10 mouse cellular contexts compared by ENCODE assay signal in the genomic region with DNA sequence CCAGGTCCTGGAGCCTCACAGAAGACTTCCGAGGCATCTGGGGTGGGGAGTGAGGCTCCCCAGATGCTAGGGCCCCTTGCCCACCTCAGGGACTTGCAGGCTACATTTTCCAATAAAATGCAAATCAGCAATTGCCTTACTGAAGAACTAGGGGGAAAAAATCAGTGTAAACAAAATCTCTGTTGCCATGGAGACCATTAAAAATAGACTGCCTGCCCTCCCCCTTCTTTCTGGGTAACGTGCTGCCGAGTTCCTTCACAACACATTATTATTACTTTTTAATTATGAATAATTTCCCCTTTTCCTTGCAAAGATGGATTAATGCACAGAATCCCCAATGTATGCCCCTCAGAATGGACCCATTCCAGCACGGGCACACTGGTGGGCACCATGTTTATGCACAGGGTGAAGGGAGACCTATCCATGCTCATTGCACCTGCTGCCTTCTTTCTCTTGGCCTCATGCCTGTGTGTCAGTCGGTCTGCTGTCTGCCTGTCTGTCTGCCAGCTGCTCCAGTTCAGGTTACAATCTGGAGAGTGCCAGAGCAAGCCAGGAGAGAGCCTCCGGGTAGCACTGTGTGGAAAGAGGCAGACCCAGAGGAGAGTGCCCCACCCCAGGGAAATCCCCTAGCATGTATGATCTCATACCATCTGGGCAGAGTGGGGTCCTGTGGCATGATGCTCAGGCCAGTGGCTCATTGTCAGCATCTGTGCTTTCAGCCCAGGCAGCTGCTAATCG.
DNase-seq lines count a peak whose midpoint lies in the region; ATAC-seq and TF ChIP-seq lines count a peak whose summit lies in the region.
"Had no signal": no experiment of that assay in that cellular context is flagged by ENCODE, and none has a peak within 500 bp of the region (broad histone marks: within the 10 kb centered on the region; RNA-seq: fewer than 3 reads in every experiment).

No protein-coding gene starts in this region.

- no peak overlapping the region for H3K4me3 ChIP-seq in embryonic facial prominence, embryonic 11.5 days (ENCODE audit: low read depth, low read length)
- no peak overlapping the region for H3K4me3 ChIP-seq in embryonic facial prominence, embryonic 10.5 days
- no peak overlapping the region for H3K4me3 ChIP-seq in hindbrain, postnatal 0 days (ENCODE audit: low read length)
- H3K4me3 ChIP-seq in intestine, postnatal 0 days (ENCODE audit: low read depth, low read length): no peak overlapping the region
- H3K4me3 ChIP-seq: heart, embryonic 13.5 days had no signal

- TF ChIP-seq CTCF in hindbrain, postnatal 0 days (IDR thresholded peaks at IDR 0.05; ENCODE audit: low read depth): no peak
- no peak for TF ChIP-seq CTCF in intestine, postnatal 0 days (IDR thresholded peaks at IDR 0.05; ENCODE audit: low read depth)

- no peaks in the 10 kb centered on the region for H3K36me3 ChIP-seq in embryonic facial prominence, embryonic 11.5 days (replicated peaks; ENCODE audit: control insufficient read depth, insufficient read depth, low read depth, low read length)
- no peaks in the 10 kb centered on the region for H3K36me3 ChIP-seq in embryonic facial prominence, embryonic 10.5 days (replicated peaks)
- H3K36me3 ChIP-seq in hindbrain, postnatal 0 days (ENCODE audit: insufficient read depth, low read length): no peaks in the 10 kb centered on the region
- no peaks in the 10 kb centered on the region for H3K36me3 ChIP-seq in intestine, postnatal 0 days (ENCODE audit: control insufficient read depth, insufficient read depth)
- H3K36me3 ChIP-seq: heart, embryonic 13.5 days had no signal

- no peak overlapping the region for H3K27ac ChIP-seq in embryonic facial prominence, embryonic 11.5 days (replicated peaks; ENCODE audit: low read depth, low read length)
- H3K27ac ChIP-seq in embryonic facial prominence, embryonic 10.5 days (replicated peaks): no peak overlapping the region
- peak overlapping the region; percentile 27 for H3K27ac ChIP-seq in hindbrain, postnatal 0 days
- no peak overlapping the region for H3K27ac ChIP-seq in intestine, postnatal 0 days (ENCODE audit: low read depth, low read length)
- H3K27ac ChIP-seq: heart, embryonic 13.5 days had no signal

- no peaks in the 10 kb centered on the region for H3K9me3 ChIP-seq in embryonic facial prominence, embryonic 11.5 days (replicated peaks; ENCODE audit: control insufficient read depth, low read length)
- H3K9me3 ChIP-seq in embryonic facial prominence, embryonic 10.5 days: no peaks in the 10 kb centered on the region
- no peaks in the 10 kb centered on the region for H3K9me3 ChIP-seq in hindbrain, postnatal 0 days (ENCODE audit: low read length)
- H3K9me3 ChIP-seq in intestine, postnatal 0 days (ENCODE audit: control insufficient read depth): no peaks in the 10 kb centered on the region
- H3K9me3 ChIP-seq: heart, embryonic 13.5 days had no signal

- peak; percentile 65; the same call in 1 of the 2 replicates for ATAC-seq in embryonic facial prominence, embryonic 11.5 days (replicated peaks; ENCODE audit: insufficient number of reproducible peaks, low FRiP score, low TSS enrichment, low read depth)
- peak; percentile 66 for ATAC-seq in hindbrain, postnatal 0 days
- no peak for ATAC-seq in intestine, postnatal 0 days

- WGBS in embryonic facial prominence, embryonic 11.5 days: 71% methylated on average over 7 of the region's 7 CpGs
- 75% methylated on average over 7 of the region's 7 CpGs for WGBS in embryonic facial prominence, embryonic 10.5 days
- WGBS in hindbrain, postnatal 0 days: 26% methylated on average over 7 of the region's 7 CpGs
- WGBS in intestine, postnatal 0 days: 51% methylated on average over 7 of the region's 7 CpGs

- no peaks in the 10 kb centered on the region for H3K4me1 ChIP-seq in embryonic facial prominence, embryonic 11.5 days (ENCODE audit: control insufficient read depth, insufficient read depth, low read length)
- peaks cover 25% of the 10 kb centered on the region for H3K4me1 ChIP-seq in embryonic facial prominence, embryonic 10.5 days
- H3K4me1 ChIP-seq in hindbrain, postnatal 0 days (ENCODE audit: insufficient read depth, low read length): peaks cover 45% of the 10 kb centered on the region
- H3K4me1 ChIP-seq in intestine, postnatal 0 days (replicated peaks; ENCODE audit: control insufficient read depth, insufficient read depth, low read length): no peaks in the 10 kb centered on the region

- H3K27me3 ChIP-seq in embryonic facial prominence, embryonic 11.5 days (ENCODE audit: control insufficient read depth, insufficient read depth, low read length): no peaks in the 10 kb centered on the region
- H3K27me3 ChIP-seq in embryonic facial prominence, embryonic 10.5 days (replicated peaks; ENCODE audit: low read depth, poor library complexity, severe bottlenecking): peaks cover 9% of the 10 kb centered on the region; the same call in 1 of the 2 replicates
- H3K27me3 ChIP-seq in hindbrain, postnatal 0 days (ENCODE audit: insufficient read depth, low read length): no peaks in the 10 kb centered on the region
- no peaks in the 10 kb centered on the region for H3K27me3 ChIP-seq in intestine, postnatal 0 days (replicated peaks; ENCODE audit: control insufficient read depth, insufficient read depth, low read length)

- no peak for DNase-seq in embryonic facial prominence, embryonic 11.5 days (ENCODE audit: low spot score)
- DNase-seq in embryonic facial prominence, embryonic 10.5 days (ENCODE audit: low spot score): no peak
- peak; percentile 36 for DNase-seq in right cerebral cortex, postnatal 4 days
- DNase-seq in right cerebral cortex, postnatal 36 days (ENCODE audit: low spot score in 2 of 2): no peak
- peak; percentile 51 for DNase-seq in hindbrain, postnatal 0 days (ENCODE audit: low spot score)
- DNase-seq in ovary, postnatal 36 days (ENCODE audit: low spot score): no peak
- no peak for DNase-seq in thymus, postnatal 25 days
- DNase-seq: kidney, adult 8-10 months had no signal

- no peak overlapping the region for H3K9ac ChIP-seq in embryonic facial prominence, embryonic 11.5 days (replicated peaks; ENCODE audit: low read length)
- H3K9ac ChIP-seq in hindbrain, postnatal 0 days (replicated peaks; ENCODE audit: low read length): no peak overlapping the region
- H3K9ac ChIP-seq in intestine, postnatal 0 days (ENCODE audit: low read depth, low read length): no peak overlapping the region
- H3K9ac ChIP-seq: heart, embryonic 13.5 days had no signal

- no peak overlapping the region for H3K4me2 ChIP-seq in embryonic facial prominence, embryonic 11.5 days (ENCODE audit: low read depth, low read length)
- no peak overlapping the region for H3K4me2 ChIP-seq in hindbrain, postnatal 0 days (ENCODE audit: low read depth, low read length)
- H3K4me2 ChIP-seq in intestine, postnatal 0 days (replicated peaks; ENCODE audit: low read depth): no peak overlapping the region
- H3K4me2 ChIP-seq: heart, embryonic 13.5 days had no signal

Comparison
In these comparisons a context has a peak if more than half of its experiments do, and no peak if none do; other contexts are left out.
1. DNase-seq: peak in right cerebral cortex, postnatal 4 days (single experiment) and hindbrain, postnatal 0 days (single experiment); none in embryonic facial prominence, embryonic 11.5 days (single experiment), embryonic facial prominence, embryonic 10.5 days (single experiment), right cerebral cortex, postnatal 36 days (0 of 2), ovary, postnatal 36 days (single experiment) and thymus, postnatal 25 days (single experiment).